Mouse (Mus musculus): ENCODE measurements around the gene P2rx1.
A peak's percentile ranks its signal among the peaks of the same experiment; 100 is the strongest.

The P2rx1 gene

DNA sequence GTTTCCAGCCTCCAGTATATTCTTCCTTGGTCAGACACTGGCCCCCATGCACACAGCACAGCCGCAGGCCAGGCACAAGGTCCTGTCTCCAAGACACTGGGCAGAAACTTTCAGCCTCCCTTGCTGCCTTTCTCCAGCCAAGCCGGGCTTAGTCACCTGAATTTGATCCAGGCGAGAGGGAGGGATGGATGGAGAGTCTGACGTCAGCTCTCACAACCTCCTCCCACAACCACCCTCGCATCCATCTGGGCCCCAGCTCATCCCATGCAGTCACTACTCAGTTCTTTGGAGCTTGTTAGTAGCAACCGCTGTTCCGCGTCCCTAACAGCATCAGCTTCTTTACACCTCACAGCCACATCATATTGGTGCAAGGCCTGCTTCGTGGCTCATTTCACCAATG is 24.2 kb downstream of the P2rx1 start:
- peak; percentile 76 for DNase-seq (ENCODE audit: low spot score)

DNA sequence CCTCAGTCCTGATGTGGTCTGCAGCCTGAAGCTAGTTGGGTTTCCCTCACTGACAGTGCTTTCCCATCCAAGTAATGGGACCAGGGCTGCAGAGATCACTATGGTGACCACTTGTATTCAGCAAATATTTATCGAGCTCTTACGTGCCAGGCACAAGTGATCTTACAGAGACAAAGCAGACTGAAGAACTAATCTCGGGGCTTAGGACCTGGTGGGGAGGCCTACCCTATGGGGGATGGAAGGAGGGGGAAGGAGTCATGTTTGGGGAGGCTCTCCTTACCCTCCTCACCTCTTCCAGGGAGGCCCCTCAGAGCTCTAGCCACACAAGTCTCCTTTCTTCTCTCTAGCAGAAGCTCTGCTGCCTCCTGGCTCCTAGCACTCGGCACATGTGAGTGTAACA is 24.9 kb downstream of the P2rx1 start:
- DNase-seq (ENCODE audit: low spot score) = no peak

DNA sequence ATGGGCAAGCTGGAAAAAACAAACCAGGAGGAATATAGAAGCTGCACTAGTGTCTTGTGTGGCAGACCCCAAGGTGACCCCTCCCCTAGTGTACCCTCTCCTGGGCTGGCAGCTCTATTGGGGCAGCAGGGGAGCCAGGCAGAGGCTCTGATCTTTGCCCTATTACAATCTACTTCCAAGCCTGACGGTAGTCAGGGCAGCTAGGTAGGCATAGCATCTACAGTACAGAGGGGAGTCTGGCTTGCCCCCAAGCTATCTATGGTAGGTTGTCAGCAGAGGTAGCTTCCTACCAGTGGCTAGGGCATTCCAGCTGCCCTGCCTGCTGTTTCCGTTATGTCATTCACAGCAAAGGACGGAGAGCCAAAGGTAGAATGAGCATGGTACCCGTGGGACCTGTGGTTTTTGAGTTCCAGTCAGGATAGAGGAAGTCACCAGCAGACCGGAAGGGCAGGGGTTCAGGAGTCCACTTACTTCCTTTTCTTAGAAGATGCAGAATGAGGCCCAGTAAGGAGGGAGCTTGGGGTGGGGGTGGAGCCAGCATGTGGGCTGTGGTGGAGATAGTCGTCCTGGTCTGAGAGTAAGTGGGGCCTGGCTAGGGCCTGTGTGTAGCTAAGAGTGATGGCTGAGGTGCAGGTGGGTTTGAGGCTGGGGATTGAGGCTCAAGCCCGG is 25.5 kb downstream of the P2rx1 start:
- no peak for DNase-seq (ENCODE audit: low spot score)

DNA sequence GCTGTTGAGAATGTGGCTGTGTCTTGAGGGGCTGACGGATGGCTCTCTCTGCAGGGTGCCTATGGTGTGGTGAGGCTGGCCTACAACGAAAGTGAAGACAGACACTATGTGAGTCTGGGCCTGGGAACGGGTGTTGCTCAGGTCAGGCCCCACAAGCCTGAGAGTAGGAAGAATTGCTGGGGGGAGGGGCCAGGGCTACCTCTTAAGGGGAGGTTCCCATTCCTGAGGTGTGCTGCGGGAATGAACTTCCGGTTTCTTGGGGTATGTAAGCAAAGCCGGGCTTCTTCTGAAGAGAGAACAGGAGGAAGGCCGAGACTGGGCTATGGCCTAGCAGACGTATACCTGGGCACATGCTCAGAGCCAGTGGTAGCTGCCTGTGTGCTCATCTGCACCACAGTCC is 28.1 kb downstream of the P2rx1 start:
- no peak for DNase-seq (ENCODE audit: low spot score)

DNA sequence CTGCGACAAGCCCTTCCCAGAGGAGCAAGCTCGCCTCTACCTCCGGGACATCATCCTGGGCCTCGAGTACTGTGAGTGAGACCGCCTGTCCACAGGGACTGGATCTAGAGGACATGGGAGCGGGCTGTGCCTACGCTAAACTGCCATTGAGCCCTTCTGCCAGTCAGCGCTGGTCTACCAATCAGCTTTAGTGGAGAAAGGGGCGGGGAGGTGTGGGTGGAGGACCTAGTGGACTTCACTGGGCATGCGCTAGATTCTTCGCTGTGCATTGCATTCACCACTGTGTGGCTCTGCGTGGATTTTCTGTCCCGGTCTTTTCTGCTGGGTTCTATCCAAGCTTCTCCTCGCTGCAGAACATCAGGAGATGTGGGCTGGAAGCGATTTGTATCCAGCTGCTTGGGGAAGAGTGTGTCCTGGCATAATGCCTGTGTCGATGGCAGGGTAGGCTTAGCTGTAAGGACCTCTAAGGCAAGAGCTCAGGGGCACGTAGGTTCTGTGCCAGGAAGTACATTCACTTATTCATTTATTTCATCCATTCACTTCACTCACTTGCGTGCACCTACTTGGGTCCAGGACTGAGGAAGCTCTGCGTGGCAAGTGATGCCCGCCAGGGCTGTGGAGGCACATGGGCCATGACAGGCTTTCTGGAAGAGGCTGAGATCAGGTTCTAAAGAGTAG is 32.1 kb downstream of the P2rx1 start:
- DNase-seq (ENCODE audit: low spot score) = no peak

DNA sequence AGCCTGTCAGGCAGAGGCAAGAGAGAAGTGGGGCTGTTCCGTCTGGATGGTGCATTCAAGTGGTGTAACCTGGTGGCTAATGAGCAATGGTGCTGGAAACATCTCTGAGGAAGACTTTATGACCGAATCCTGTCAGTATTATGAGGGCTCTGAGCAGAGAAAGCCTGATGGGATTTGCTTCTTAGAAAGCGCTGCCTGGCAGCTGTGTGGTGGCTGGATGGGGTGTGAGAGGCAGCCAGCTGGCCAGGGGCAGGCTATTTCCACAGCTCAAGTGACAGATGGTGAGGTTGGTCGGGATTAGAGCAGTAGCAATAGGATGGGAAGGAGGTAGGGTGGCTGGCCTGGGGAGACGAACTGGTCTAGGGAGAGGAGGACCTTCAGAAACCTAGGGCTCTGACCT is 32.6 kb downstream of the P2rx1 start:
- no peak for DNase-seq (ENCODE audit: low spot score)

DNA sequence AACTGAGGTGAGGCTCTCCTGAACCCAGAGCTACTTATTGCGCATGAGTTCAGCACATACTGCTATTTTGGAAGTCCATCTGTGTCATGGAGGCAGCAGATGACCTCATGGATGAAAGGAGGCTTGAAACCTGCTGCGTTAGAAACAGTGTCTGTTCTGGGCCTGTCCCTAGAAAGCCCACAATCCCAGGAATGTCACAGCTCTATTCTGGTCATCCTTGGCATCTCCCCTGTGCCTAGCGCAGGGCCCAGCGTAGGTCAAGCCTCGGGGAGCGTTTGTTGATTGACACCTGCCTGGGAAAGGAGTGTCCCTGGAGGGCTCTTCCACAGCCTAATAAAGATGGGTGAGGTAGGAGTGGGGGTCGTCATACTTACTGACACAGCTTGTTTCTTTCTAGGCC is 37.2 kb downstream of the P2rx1 start:
- no peak for DNase-seq (ENCODE audit: low spot score)

DNA sequence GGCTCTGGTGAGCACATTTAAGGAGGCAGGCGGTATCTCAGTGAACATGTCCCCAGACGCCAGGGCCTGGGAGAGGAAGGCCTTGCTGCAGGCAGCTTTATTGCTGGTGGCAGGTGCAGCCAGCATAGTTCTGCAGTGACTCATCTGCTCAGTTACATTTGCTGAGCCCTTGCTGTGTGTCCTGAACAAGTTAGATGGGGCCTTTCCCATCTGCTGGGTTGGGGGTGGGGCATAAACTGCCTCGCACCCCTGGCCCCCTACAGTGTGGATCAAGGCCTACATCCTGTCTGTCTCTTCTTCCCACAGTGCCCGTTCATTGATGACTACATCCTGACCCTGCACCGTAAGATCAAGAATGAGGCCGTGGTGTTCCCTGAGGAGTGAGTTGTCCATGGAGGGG is 38.0 kb downstream of the P2rx1 start:
- DNase-seq (ENCODE audit: low spot score) = no peak

DNA sequence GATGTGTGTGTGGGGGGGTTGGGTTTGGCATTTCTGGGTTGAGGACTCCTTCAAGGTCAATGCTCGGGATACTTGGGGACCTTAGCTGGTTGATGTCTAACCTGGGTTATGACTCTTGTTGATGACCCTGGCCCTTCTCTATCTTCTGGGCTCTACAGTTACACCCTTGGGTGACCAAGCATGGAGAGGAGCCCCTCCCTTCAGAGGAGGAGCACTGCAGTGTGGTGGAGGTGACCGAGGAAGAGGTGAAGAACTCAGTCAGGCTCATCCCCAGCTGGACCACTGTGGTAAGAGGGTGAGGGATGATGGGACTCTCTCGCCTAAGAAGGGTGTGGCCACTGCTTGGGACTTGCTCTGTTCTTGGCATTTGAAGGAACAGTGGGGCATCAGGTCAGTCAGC is 38.8 kb downstream of the P2rx1 start:
- DNase-seq (ENCODE audit: low spot score) = no peak

DNA sequence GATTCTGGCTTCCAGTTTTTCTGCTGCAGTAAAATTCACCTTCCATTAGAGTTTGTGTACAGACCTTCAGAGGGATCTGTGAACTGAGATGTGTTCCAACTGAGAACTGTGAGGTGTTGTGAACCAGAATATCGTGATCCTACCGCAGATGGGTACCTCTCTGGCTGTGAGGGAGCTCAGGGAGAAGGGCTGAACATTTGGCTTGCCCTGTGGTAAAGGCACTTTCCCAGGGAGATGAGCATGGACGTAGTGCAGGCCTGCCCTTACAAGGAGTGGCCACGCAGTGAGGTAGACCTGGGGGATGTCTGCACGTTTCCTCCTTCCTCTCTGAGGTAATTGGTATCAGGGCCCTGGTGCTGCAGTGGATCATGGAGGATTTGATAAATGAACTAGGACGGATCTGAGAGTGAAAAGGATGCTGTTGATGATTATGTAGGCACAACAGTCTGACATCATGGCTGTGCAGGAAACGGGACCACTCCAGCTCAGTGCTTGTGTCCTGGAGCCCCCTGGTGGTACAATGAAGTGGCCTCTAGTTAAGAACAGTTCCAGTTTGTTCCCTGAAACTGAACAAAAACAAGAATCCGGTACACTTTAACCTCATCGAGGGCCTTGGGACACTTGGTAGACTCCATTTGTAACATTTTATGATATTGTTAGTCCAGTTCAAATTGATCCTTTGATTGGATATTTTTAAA is 40.3 kb downstream of the P2rx1 start:
- DNase-seq (ENCODE audit: low spot score) = peak; percentile 78

DNA sequence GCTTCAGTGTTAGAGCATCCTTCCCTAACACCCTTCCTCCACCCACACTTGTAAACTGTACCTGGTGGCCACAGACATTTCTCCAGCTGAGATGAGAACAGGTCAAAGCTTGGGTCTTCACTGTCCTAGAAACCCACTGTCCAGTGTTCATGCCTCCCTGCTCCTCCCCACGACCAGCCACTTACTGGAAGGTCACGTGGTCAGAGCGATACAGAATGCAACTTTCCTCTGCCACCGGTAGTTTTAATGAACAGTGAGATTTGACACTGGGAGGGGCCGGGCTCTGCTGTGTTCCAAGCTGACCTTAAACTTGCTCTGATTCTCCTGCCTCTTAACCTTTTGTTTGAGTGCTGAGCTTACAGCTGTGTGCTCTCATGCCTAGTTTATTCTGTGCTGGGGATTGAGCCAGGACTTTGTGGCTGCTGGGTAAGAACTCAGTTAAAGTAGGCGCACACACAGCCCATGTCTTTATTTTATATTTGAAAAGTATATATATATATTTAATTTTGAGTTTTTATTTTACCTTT is 45.4 kb downstream of the P2rx1 start:
- no peak for DNase-seq (ENCODE audit: low spot score)

DNA sequence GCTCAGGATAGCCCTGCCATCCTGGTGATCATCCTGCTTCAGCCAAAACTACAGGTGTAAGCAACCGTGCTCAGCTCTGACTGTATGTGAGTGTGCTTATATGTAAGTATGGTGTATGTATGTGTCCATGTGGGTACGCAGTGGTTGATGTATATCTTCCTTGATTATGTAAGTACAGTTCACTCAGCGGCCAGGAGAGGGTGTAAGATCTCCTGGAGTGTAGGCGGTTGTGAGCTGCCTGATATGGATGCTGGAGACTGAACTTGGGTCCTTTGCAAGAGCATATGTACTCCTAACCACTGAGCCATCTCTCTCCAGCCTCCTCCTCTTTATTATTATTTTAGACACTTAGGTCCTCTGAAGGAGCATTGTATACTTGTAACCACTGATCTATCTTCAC is 45.9 kb downstream of the P2rx1 start:
- no peak for DNase-seq (ENCODE audit: low spot score)

DNA sequence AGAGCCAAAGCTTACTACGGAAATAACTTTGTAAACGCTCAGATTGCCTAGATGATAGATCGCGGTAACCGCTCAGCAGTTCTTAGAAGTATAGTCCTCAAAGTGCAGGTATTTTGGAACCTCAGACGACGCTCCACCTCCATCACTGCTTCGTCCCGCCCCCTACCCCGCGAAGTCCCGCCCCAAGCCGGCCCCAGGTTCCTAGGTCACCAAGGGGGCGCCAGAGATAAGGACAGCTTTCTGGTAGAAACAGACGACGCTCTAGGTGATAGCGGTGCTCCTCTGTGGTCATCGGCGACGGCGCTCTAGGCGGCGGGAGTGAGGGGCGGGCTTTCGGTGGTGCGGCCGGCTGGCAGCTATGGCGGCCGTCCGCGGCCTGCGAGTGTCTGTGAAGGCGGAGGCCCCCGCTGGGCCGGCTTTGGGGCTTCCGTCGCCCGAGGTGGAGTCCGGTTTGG is 48.7 kb downstream of the P2rx1 start, which contains the start of gene Ncbp3:
Gene Ncbp3 (plus strand): TSS at position 242 of the 455 bp plus-strand sequence.
- peak; percentile 94 for DNase-seq (ENCODE audit: low spot score)

DNA sequence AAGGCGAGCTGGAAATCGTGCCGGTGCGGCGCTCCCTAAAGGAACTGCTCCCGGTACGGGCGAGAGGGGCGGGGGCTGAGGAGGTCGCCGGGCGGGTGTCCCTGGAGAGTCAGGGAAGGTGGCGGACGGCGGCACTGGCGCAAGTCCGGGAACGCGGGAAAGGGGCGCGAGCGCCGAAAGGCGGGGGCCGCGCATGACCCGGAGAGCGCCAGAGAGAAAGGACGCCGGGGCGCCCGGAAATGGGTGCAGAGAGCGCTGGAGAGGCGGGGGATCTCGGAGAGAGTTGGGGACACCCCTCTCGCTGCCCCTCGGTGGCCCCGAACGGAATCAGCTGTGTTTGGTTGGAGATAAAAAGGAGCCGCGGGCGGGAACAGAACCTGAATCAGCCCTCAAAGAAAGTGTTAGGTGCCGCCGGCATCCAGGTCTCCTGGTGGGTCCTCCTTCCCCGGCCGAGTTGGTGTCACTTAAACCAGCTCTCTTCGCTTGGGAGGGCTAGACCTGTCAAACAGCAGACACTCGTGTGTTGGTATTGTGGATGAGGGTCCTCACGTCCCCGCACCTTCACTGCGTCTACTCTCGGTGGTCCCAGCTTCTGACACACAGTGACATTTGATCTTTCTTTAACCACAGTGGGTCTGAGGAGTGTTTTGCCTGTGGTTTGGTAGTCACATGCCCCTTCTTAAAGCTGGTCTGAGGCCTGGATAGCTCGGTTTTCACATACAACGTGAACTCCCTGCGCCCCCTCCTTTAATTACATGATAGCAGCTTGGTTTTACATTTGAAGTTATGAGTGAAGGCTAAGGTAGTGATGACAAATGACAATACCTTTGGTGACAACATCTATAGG is 49.4 kb downstream of the P2rx1 start:
- DNase-seq (ENCODE audit: low spot score) = no peak

DNA sequence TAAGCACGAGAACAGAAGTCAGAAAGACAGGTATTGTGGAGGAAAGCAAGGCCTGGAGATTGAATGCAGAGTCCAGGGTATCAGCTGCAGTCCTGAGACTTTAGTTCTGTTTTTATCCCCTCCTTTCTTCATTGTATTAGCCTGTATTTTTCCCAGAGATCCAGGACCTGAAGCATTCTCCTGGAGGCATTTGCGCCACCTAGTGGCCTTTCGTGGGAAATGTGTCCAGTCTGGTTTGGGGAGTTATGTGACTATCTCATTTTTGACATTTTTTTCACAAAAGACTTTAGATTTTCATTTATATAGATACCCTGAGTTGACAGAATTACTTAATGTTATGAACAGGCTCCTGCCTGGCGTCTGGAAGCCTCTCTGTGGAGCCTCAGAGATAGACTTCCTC is 50.4 kb downstream of the P2rx1 start:
- peak; percentile 86 for DNase-seq (ENCODE audit: low spot score)

DNA sequence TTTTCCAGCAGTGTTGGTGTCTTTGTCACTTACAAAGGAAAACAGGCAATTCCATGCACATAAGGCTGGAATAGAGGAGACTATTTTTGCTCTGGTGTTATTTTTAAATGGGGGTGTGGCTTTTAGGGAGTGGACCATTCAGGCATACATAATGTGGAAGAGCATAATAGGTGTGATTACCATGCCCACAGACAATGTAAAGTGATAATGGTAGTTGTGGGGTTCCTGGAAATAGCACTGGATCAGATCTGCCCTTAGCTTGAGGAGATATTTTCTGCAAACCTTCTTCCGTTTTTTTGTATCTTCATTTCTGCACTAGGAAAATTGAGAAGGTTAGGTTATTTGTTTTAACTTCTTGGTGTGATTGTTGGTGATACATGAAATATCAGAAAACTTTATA is 53.9 kb downstream of the P2rx1 start:
- DNase-seq (ENCODE audit: low spot score) = no peak

DNA sequence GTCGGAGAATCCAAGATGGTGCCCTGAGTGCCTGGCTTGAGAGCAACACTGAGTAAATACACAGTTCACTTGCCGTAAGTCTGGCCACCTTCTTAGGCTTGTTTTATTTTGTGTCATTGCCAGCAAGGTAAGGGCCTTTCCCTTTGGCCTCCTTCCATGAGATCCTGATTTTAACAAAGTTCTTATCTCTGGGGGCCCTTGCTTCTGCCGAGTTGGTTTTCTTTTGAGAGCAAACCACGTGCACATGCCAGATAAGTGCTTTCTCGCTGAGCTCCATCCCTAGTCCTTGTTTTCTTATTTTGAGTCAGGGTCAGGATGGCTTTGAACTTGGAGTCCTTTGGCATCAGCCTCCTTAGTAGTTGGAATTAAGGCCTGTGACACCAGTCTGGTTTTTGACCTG is 58.8 kb downstream of the P2rx1 start:
- no peak for DNase-seq (ENCODE audit: low spot score)

DNA sequence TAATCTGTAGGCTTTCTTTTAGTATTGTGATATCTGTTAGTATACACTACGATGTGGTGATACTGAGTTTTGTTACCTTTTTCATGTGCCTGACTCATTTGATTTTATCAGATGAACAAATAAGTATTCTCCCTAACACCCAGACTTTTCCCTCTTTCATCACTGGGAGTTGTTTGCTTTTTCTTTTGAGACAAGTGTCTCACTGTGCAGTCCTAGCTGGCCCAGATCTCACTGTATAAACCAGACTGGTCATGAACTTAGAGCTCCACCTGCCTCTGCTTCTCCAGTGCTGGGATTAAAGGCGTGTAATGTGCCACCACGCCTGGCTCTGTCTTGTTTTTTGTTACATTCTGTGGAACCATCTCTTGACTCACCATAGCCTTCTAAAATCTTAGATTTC is 60.7 kb downstream of the P2rx1 start:
- no peak for DNase-seq (ENCODE audit: low spot score)

DNA sequence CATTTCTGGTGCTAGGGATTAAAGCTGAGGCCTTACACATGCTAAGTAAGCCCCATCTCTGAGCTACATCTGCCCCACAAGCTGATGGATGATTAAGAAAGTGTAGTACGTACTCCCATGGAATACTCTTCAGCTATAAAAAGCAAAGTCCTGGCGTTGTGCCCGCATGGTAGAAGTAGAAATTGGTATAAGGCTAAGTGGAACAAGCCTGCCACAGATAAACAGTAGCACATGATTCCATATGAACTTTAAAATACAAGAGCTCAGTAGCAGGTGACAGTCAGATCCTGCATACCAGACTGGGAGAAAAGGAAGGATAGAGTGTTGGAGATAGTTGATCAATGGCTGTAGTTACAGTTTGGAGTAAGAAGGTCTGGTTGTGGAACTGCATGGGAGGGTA is 62.5 kb downstream of the P2rx1 start:
- DNase-seq (ENCODE audit: low spot score) = no peak

All from MN1 (cell line).